Mouse (Mus musculus) thymus, postnatal 14 days (tissue): Measurements from ENCODE around the gene Birc3.
A peak's percentile ranks its signal among the peaks of the same experiment; 100 is the strongest.
"Not testable (repeated sequence)": the region's sequence is repeated elsewhere in the genome, so short reads cannot be mapped to it uniquely, and the experiment has no call there.

ENCODE experiments used
- DNase-seq: peaks from one replicate; pipeline ENCODE4 v3.0.0; 2021

The Birc3 gene

GRCm38 (mm10) chr9:7872775-7873439 lies at the start of gene Birc3:
TSS of gene Birc3 (minus strand) at chr9:7873186.
- peak; percentile 84 for DNase-seq

GRCm38 (mm10) chr9:7914925-7915324 lies 41.9 kb upstream of the Birc3 start:
- DNase-seq, result no peak

GRCm38 (mm10) chr9:7914487-7914886 lies 41.5 kb upstream of the Birc3 start:
- DNase-seq, result peak; percentile 49

GRCm38 (mm10) chr9:7913953-7914352 lies 41.0 kb upstream of the Birc3 start:
- no peak for DNase-seq

GRCm38 (mm10) chr9:7907351-7907985 lies 34.5 kb upstream of the Birc3 start:
- peak; percentile 10 for DNase-seq

- no peak for DNase-seq
Observed at GRCm38 (mm10) chr9:7906564-7906963, 33.6 kb upstream of the Birc3 start.

- DNase-seq, result no peak
Observed at GRCm38 (mm10) chr9:7903825-7904224, 30.8 kb upstream of the Birc3 start.

GRCm38 (mm10) chr9:7903262-7903661 lies 30.3 kb upstream of the Birc3 start:
- DNase-seq, result no peak

- no peak for DNase-seq
Observed at GRCm38 (mm10) chr9:7902311-7902710, 29.3 kb upstream of the Birc3 start.

GRCm38 (mm10) chr9:7900965-7901364 lies 28.0 kb upstream of the Birc3 start:
- no peak for DNase-seq

GRCm38 (mm10) chr9:7897502-7897901 lies 24.5 kb upstream of the Birc3 start:
- DNase-seq, result peak; percentile 74

- not testable (repeated sequence) for DNase-seq
Observed at GRCm38 (mm10) chr9:7891796-7892195, 18.8 kb upstream of the Birc3 start.

GRCm38 (mm10) chr9:7891177-7891576 lies 18.2 kb upstream of the Birc3 start:
- DNase-seq, result no peak

- DNase-seq, result no peak
Observed at GRCm38 (mm10) chr9:7884346-7884745, 11.4 kb upstream of the Birc3 start.

GRCm38 (mm10) chr9:7882304-7882865 lies 9.4 kb upstream of the Birc3 start:
- DNase-seq, result no peak

GRCm38 (mm10) chr9:7873511-7874211 lies 675 bp upstream of the Birc3 start:
- peak; percentile 14 for DNase-seq

GRCm38 (mm10) chr9:7872044-7872774 lies 777 bp downstream of the Birc3 start:
- DNase-seq, result peak; percentile 13

GRCm38 (mm10) chr9:7871316-7872043 lies 1.5 kb downstream of the Birc3 start:
- DNase-seq, result peak; percentile 10

- no peak for DNase-seq
Observed at GRCm38 (mm10) chr9:7870556-7871315, 2.2 kb downstream of the Birc3 start.

GRCm38 (mm10) chr9:7868838-7869491 lies 4.0 kb downstream of the Birc3 start:
- peak; percentile 17 for DNase-seq

- no peak for DNase-seq
Observed at GRCm38 (mm10) chr9:7867981-7868380, 5.0 kb downstream of the Birc3 start.
